12 mouse cellular contexts compared by ENCODE assay signal in the genomic region with DNA sequence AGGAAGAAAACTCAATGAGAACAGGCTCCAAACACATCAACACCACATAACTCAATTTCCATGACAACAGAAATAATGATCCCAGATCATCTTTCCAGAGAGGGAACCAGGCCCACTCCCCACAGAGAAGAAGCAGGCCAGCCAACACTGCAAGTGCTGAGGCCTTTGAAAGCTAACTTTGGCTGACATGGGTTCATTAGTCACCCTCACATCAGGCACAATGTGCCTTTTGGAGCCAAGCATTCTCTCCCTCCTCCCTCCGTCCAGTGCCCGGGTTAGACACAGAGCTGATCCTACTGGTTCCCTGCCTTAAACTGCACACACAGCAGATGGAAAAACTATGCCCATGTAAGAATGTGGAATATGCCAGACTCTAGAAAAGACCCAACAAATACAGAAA. TPM values are rescaled to one million over a fixed set of nuclear protein-coding genes. Genes with fewer than 3 reads are reported as not detected.
DNase-seq lines count a peak whose midpoint lies in the region; ATAC-seq and TF ChIP-seq lines count a peak whose summit lies in the region.
"Had no signal": no experiment of that assay in that cellular context is flagged by ENCODE, and none has a peak within 500 bp of the region (broad histone marks: within the 10 kb centered on the region; RNA-seq: fewer than 3 reads in every experiment).

No protein-coding gene starts in this region.

- ATAC-seq in forebrain, embryonic 13.5 days, result peak; percentile 50
- ATAC-seq in forebrain, embryonic 15.5 days (replicated peaks), result no peak; the same call in 1 of the 2 replicates
- ATAC-seq in lung, postnatal 0 days, result peak; percentile 35; the same call in 1 of the 2 replicates
- ATAC-seq in hindbrain, postnatal 0 days, result peak; percentile 92
- ATAC-seq: CD4-positive, CD25-positive, alpha-beta regulatory T cell, adult 4 months had no signal

- no peak for TF ChIP-seq CTCF in lung, postnatal 0 days (IDR thresholded peaks at IDR 0.05)
- no peak for TF ChIP-seq CTCF in hindbrain, postnatal 0 days (IDR thresholded peaks at IDR 0.05; ENCODE audit: low read depth)

- no peak overlapping the region for H3K9ac ChIP-seq in forebrain, embryonic 13.5 days
- no peak overlapping the region for H3K9ac ChIP-seq in forebrain, embryonic 15.5 days (replicated peaks)
- no peak overlapping the region for H3K9ac ChIP-seq in lung, postnatal 0 days (replicated peaks; ENCODE audit: low read depth)
- no peak overlapping the region for H3K9ac ChIP-seq in hindbrain, postnatal 0 days (replicated peaks; ENCODE audit: low read length)

- no peak overlapping the region for H3K4me2 ChIP-seq in forebrain, embryonic 13.5 days
- no peak overlapping the region for H3K4me2 ChIP-seq in forebrain, embryonic 15.5 days (replicated peaks)
- no peak overlapping the region for H3K4me2 ChIP-seq in lung, postnatal 0 days (replicated peaks; ENCODE audit: low read depth, low read length)
- no peak overlapping the region for H3K4me2 ChIP-seq in hindbrain, postnatal 0 days (ENCODE audit: low read depth, low read length)
- H3K4me2 ChIP-seq: liver, embryonic 11.5 days had no signal

- no peak for TF ChIP-seq EP300 in lung, postnatal 0 days (IDR thresholded peaks at IDR 0.05)

- H3K36me3 ChIP-seq in forebrain, embryonic 13.5 days (ENCODE audit: poor library complexity, severe bottlenecking), result 0 out of 2 replicates have a peak, but pooled peaks cover 3% of the 10 kb centered on the region
- H3K36me3 ChIP-seq in forebrain, embryonic 15.5 days, result no peaks in the 10 kb centered on the region
- peaks cover 6% of the 10 kb centered on the region; the same call in 1 of the 2 replicates for H3K36me3 ChIP-seq in lung, postnatal 0 days (ENCODE audit: insufficient read depth, low read length)
- H3K36me3 ChIP-seq in hindbrain, postnatal 0 days (ENCODE audit: insufficient read depth, low read length), result no peaks in the 10 kb centered on the region

- no peaks in the 10 kb centered on the region for H3K9me3 ChIP-seq in forebrain, embryonic 13.5 days (replicated peaks)
- H3K9me3 ChIP-seq in forebrain, embryonic 15.5 days, result no peaks in the 10 kb centered on the region
- no peaks in the 10 kb centered on the region for H3K9me3 ChIP-seq in lung, postnatal 0 days (ENCODE audit: low read length)
- no peaks in the 10 kb centered on the region for H3K9me3 ChIP-seq in hindbrain, postnatal 0 days (ENCODE audit: low read length)

- H3K4me3 ChIP-seq in forebrain, embryonic 13.5 days, result no peak overlapping the region
- H3K4me3 ChIP-seq in forebrain, embryonic 15.5 days, result no peak overlapping the region
- H3K4me3 ChIP-seq in lung, postnatal 0 days (ENCODE audit: low read depth, low read length), result no peak overlapping the region
- no peak overlapping the region for H3K4me3 ChIP-seq in brown adipose tissue, adult 24 weeks (ENCODE audit: insufficient read depth, low read depth, low read length)
- H3K4me3 ChIP-seq in hindbrain, postnatal 0 days (ENCODE audit: low read length), result no peak overlapping the region

- no peak for DNase-seq in lung, postnatal 0 days (ENCODE audit: low spot score)
- DNase-seq in lung, postnatal 25 days (ENCODE audit: low spot score), result no peak
- peak; percentile 75 for DNase-seq in hindbrain, postnatal 0 days (ENCODE audit: low spot score)
- no peak for DNase-seq in urinary bladder, postnatal 36 days (ENCODE audit: low spot score in 2 of 2)
- no peak for DNase-seq in kidney, postnatal 4 days
- DNase-seq: adrenal gland, postnatal 36 days; layer of hippocampus, adult 9-11 months had no signal

- no peaks in the 10 kb centered on the region for H3K4me1 ChIP-seq in forebrain, embryonic 13.5 days
- 0 out of 2 replicates have a peak, but pooled peaks cover 3% of the 10 kb centered on the region for H3K4me1 ChIP-seq in forebrain, embryonic 15.5 days
- H3K4me1 ChIP-seq in lung, postnatal 0 days (ENCODE audit: insufficient read depth, low read depth, low read length), result no peaks in the 10 kb centered on the region; the same call in 1 of the 2 replicates
- peaks cover 48% of the 10 kb centered on the region for H3K4me1 ChIP-seq in brown adipose tissue, adult 24 weeks (ENCODE audit: control insufficient read depth, insufficient read depth, insufficient read length, low read length)
- 0 out of 2 replicates have a peak, but pooled peaks cover 3% of the 10 kb centered on the region for H3K4me1 ChIP-seq in hindbrain, postnatal 0 days (ENCODE audit: insufficient read depth, low read length)

- WGBS in forebrain, embryonic 13.5 days, result 36% methylated on average over 2 of the region's 2 CpGs
- 21% methylated on average over 2 of the region's 2 CpGs for WGBS in forebrain, embryonic 15.5 days
- 52% methylated on average over 2 of the region's 2 CpGs for WGBS in lung, postnatal 0 days
- WGBS in hindbrain, postnatal 0 days, result 28% methylated on average over 2 of the region's 2 CpGs

- no peak overlapping the region for H3K27ac ChIP-seq in forebrain, embryonic 13.5 days
- no peak overlapping the region for H3K27ac ChIP-seq in forebrain, embryonic 15.5 days (replicated peaks)
- H3K27ac ChIP-seq in lung, postnatal 0 days (ENCODE audit: low read length), result no peak overlapping the region
- peak overlapping the region; percentile 6 for H3K27ac ChIP-seq in brown adipose tissue, adult 24 weeks (replicated peaks; ENCODE audit: low read depth, low read length)
- no peak overlapping the region for H3K27ac ChIP-seq in hindbrain, postnatal 0 days

- H3K27me3 ChIP-seq in forebrain, embryonic 13.5 days, result no peaks in the 10 kb centered on the region
- no peaks in the 10 kb centered on the region for H3K27me3 ChIP-seq in forebrain, embryonic 15.5 days
- H3K27me3 ChIP-seq in lung, postnatal 0 days (replicated peaks; ENCODE audit: insufficient read depth, low read length), result no peaks in the 10 kb centered on the region
- no peaks in the 10 kb centered on the region for H3K27me3 ChIP-seq in hindbrain, postnatal 0 days (ENCODE audit: insufficient read depth, low read length)

RNA-seq across cellular contexts. Expression of a gene that starts 8.1 kb away (rescaled TPM):
- polyA plus RNA-seq in forebrain, embryonic 13.5 days (2015; fragmentation: Nextera tagmentation; extraction: Ambion mirVana), result 28.0 and 29.7 TPM in 2 replicates
- polyA plus RNA-seq in forebrain, embryonic 15.5 days (2015; fragmentation: Nextera tagmentation; extraction: Ambion mirVana), result 37.3 and 40.4 TPM in 2 replicates
- polyA plus RNA-seq in lung, postnatal 0 days (2015; fragmentation: Nextera tagmentation; extraction: Ambion mirVana), result 39.2 and 39.6 TPM in 2 replicates
- polyA plus RNA-seq in brown adipose tissue, adult 24 weeks (2012; ENCODE audit: insufficient read depth, insufficient read length, missing spikeins), result 42.9 and 53.3 TPM in 2 replicates
- 36.5 and 46.2 TPM in 2 replicates for total RNA-seq in hindbrain, postnatal 0 days (2014; rRNA removed)
- 62.0 and 63.3 TPM in 2 replicates for polyA plus RNA-seq in hindbrain, postnatal 0 days (2015; fragmentation: Nextera tagmentation; extraction: Ambion mirVana)
